Mouse (Mus musculus) brain, embryonic 14.5 days (tissue): Measurements from ENCODE around the gene Zfp28. TPM values are rescaled to one million over a fixed set of nuclear protein-coding genes. Genes with fewer than 3 reads are reported as not detected.

Source experiments
- DNase-seq: peaks from one replicate; pipeline ENCODE4 v3.0.0-alpha.2; 2011; ENCODE audit warnings: low read depth
- CTCF ChIP-seq: fragments of 200-500 bp; IDR thresholded peaks from 2 replicates; pipeline ENCODE4 v1.5.1; 2012; ENCODE audit warnings: inconsistent platforms, mild to moderate bottlenecking, moderate library complexity, borderline replicate concordance; ENCODE audit not compliant: insufficient read depth, insufficient read length; ENCODE audit errors: extremely low read depth
- POLR2A ChIP-seq: fragments of 200-500 bp; IDR thresholded peaks from 2 replicates; pipeline ENCODE4 v1.6.1; 2012; ENCODE audit warnings: mild to moderate bottlenecking, inconsistent platforms, borderline replicate concordance; ENCODE audit not compliant: poor library complexity, insufficient read depth, insufficient read length, severe bottlenecking; ENCODE audit errors: extremely low read depth
- polyA plus RNA-seq: library from polyadenylated mRNA; depleted of rRNA; stranded (reverse); fragments of >200 nt; gene quantifications from 2 replicates; pipeline ENCODE4 v1.2.3, GENCODE M21; 2012; rRNA removed

The Zfp28 gene
- polyA plus RNA-seq, 1 experiment: 17.9 TPM

DNA sequence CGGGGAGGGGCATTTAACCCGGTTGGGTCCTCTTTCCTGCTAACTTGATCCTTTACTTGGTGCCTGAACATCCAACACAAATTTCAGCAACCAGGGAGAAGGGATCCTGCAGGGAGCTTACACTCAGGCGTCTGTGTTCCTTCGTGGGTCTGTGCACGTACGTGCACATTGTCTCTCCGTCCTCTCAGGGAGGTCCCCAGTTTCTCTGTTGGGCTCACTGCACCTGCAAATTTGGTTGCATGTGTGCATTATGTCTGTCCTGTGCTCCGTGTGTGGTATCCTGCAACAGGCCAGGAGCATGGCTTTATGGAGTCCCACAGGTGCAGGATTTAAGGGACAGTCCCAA lies 32.3 kb downstream of the Zfp28 start:
- DNase-seq: no peak
- TF ChIP-seq POLR2A: no peak
- TF ChIP-seq CTCF: no peak

DNA sequence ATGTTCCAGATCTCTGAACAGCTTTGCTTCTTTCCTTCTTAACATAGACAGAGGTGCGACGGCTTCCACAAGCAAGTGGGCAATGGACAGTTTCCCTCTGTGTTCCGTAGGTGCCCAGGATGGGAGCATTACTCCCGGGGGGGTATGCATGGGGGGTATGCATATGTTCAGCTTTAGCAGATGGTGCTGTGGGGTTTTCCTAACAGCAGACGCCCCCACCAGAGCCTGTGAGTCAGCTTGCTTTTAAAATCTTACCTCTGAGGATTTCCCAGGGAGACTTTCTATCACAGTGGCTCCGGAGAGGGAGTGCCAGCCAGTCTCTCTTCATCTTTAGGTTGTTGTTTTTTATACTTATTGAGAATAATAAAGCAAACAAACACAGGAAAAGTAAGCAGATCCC lies 36.8 kb downstream of the Zfp28 start:
- TF ChIP-seq POLR2A (no peak), CTCF (no peak)
- DNase-seq: no peak

DNA sequence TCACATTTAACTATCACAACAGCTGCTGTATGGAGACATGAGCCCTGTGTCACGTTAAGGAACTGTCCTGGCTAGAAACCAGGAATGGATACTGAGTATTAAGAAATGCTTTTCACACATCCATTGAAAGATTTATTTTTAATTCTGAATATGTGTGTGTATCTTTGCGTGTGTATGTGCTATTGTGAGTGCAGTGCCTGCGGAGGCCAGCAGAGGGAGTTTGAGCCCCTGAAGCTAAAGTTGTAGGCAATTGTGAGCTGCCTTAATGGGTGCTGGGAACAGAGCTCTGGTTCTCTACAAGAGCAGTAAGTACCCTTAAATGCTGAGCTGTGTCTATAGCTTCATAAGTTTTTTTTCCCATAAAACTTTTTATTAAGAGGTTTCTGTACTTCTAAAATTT lies 46.3 kb downstream of the Zfp28 start:
- TF ChIP-seq POLR2A (no peak), CTCF (peak; percentile 27; the same call in 1 of the 2 replicates)
- DNase-seq: no peak

GRCm38 (mm10) chr7:6430342-6430741 lies 47.2 kb downstream of the Zfp28 start:
- peak; percentile 11 for DNase-seq
- no peak for TF ChIP-seq POLR2A
- peak; percentile 66 for TF ChIP-seq CTCF

- no peak for DNase-seq
These were observed 55.3 kb downstream of the Zfp28 start, which contains the start of gene Olfr1344 for GRCm38 (mm10) chr7:6438388-6438787. TSS of gene Olfr1344 (plus strand) at chr7:6438688.

DNA sequence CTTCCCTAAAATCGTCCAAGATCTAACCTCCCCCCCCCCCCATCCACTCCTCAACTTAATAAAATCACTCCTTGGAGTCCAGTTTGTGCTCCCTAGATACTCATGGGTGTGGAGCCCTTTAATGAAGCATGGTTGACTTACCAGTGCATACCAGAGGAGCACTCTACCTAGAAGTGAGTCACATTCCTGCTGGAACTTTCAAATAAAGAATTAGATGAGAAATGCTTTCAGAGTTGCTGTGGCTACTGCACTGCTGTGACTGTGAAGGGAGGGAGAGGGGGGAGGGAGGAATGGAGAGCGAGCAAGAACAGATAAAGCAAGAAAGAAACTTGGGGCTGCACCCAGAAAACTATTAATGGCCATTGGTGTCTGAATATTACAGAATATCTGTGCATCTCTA lies 58.1 kb downstream of the Zfp28 start:
- TF ChIP-seq POLR2A (no peak), CTCF (no peak)
- DNase-seq: no peak

More at GRCm38 (mm10) chr7:6438388-6438787, 55.3 kb downstream of the Zfp28 start, which contains the start of gene Olfr1344:
- no peak for TF ChIP-seq CTCF
- no peak for TF ChIP-seq POLR2A

Other genes with a start within 250 kb of the Zfp28 start
- gene Zfp787, start 227.3 kb upstream of the Zfp28 start, polyA plus RNA-seq: 47.4 and 54.0 TPM in 2 replicates
- 80.7 and 95.5 TPM in 2 replicates for gene Zfp444, start 211.1 kb upstream of the Zfp28 start, polyA plus RNA-seq
- gene Galp, start 186.2 kb upstream of the Zfp28 start, polyA plus RNA-seq: not detected in 2 replicates
- gene Zscan5b, start 161.0 kb upstream of the Zfp28 start, polyA plus RNA-seq: not detected in 2 replicates
- 0.11 TPM in 1 of 2 replicates, not detected in the other for gene Epp13, start 130.6 kb upstream of the Zfp28 start, polyA plus RNA-seq
- 5.9 and 7.6 TPM in 2 replicates for gene Zfp667, start 96.7 kb upstream of the Zfp28 start, polyA plus RNA-seq
- gene Zfp583, start 52.0 kb upstream of the Zfp28 start, polyA plus RNA-seq: 9.5 and 9.9 TPM in 2 replicates
- gene Gm3854, start 39.5 kb upstream of the Zfp28 start, polyA plus RNA-seq: 2.5 and 4.2 TPM in 2 replicates
- 2.4 and 3.0 TPM in 2 replicates for gene Zfp78, start 20.0 kb upstream of the Zfp28 start, polyA plus RNA-seq
- 4.5 and 7.5 TPM in 2 replicates for gene Smim17, start 15.4 kb downstream of the Zfp28 start, polyA plus RNA-seq
- gene Gm20715, start 27.0 kb downstream of the Zfp28 start, polyA plus RNA-seq: 0.37 and 0.44 TPM in 2 replicates
- 0.63 and 0.98 TPM in 2 replicates for gene Olfr1344, start 55.4 kb downstream of the Zfp28 start, polyA plus RNA-seq
- not detected in 2 replicates for gene Olfr1336, start 72.9 kb downstream of the Zfp28 start, polyA plus RNA-seq
- not detected in 2 replicates for gene Olfr1346, start 83.8 kb downstream of the Zfp28 start, polyA plus RNA-seq
- not detected in 2 replicates for gene Olfr5, start 103.6 kb downstream of the Zfp28 start, polyA plus RNA-seq
- not detected in 2 replicates for gene Olfr1347, start 116.5 kb downstream of the Zfp28 start, polyA plus RNA-seq
- gene Olfr1348, start 125.5 kb downstream of the Zfp28 start, polyA plus RNA-seq: not detected in 2 replicates
- 0.04 and 0.07 TPM in 2 replicates for gene Olfr1349, start 139.7 kb downstream of the Zfp28 start, polyA plus RNA-seq
- not detected in 2 replicates for gene Olfr1350, start 181.5 kb downstream of the Zfp28 start, polyA plus RNA-seq